Mouse (Mus musculus) cerebellum, adult 18-20 months (tissue): ENCODE measurements around the gene Crygc.

Source experiments
- DNase-seq, 2 experiments: peaks; one replicate each; pipeline ENCODE4 v3.0.0; 2021

Crygc gene

GRCm38 (mm10) chr1:65073589-65073988 is at the start of gene Crygc:
Gene Crygc, minus strand, starts transcription at chr1:65073689.
- DNase-seq: no peak

GRCm38 (mm10) chr1:65122574-65123372 is 49.3 kb upstream of the Crygc start, which contains the start of gene D630023F18Rik:
Gene D630023F18Rik, minus strand, starts transcription at chr1:65123214.
- DNase-seq: no peak

- DNase-seq: no peak
Measured at GRCm38 (mm10) chr1:65119438-65119837, 45.9 kb upstream of the Crygc start, which contains the start of gene Gm28845. Gene Gm28845, minus strand, starts transcription at chr1:65119558.

GRCm38 (mm10) chr1:65118150-65118913 is 44.8 kb upstream of the Crygc start:
- no peak for DNase-seq

- DNase-seq: no peak
Measured at GRCm38 (mm10) chr1:65113536-65114172, 40.2 kb upstream of the Crygc start.

- no peak for DNase-seq
Measured at GRCm38 (mm10) chr1:65112807-65113196, 39.3 kb upstream of the Crygc start.

- peak; percentile 67 to 76 for DNase-seq
Measured at GRCm38 (mm10) chr1:65112031-65112806, 38.7 kb upstream of the Crygc start.

GRCm38 (mm10) chr1:65109756-65110435 is 36.4 kb upstream of the Crygc start:
- DNase-seq: no peak

GRCm38 (mm10) chr1:65109196-65109595 is 35.7 kb upstream of the Crygc start:
- DNase-seq: no peak

- DNase-seq: no peak
Measured at GRCm38 (mm10) chr1:65107654-65108279, 34.3 kb upstream of the Crygc start.

GRCm38 (mm10) chr1:65103273-65103672 is 29.8 kb upstream of the Crygc start, which contains the start of gene Cryga:
Gene Cryga, minus strand, starts transcription at chr1:65103373.
- DNase-seq: no peak

GRCm38 (mm10) chr1:65096953-65097352 is 23.5 kb upstream of the Crygc start:
- DNase-seq: no peak

GRCm38 (mm10) chr1:65091566-65091965 is 18.1 kb upstream of the Crygc start:
- DNase-seq: no peak

GRCm38 (mm10) chr1:65090370-65090769 is 16.9 kb upstream of the Crygc start:
- DNase-seq: no peak

- DNase-seq: no peak
Measured at GRCm38 (mm10) chr1:65088567-65089356, 15.3 kb upstream of the Crygc start.

GRCm38 (mm10) chr1:65082188-65082587 is 8.7 kb upstream of the Crygc start, which contains the start of gene Crygb:
Gene Crygb, minus strand, starts transcription at chr1:65082288.
- DNase-seq: no peak

GRCm38 (mm10) chr1:65075607-65076006 is 2.1 kb upstream of the Crygc start:
- DNase-seq: no peak

GRCm38 (mm10) chr1:65067842-65068241 is 5.6 kb downstream of the Crygc start:
- DNase-seq: no peak

GRCm38 (mm10) chr1:65064201-65064600 is 9.3 kb downstream of the Crygc start:
- no peak for DNase-seq

- DNase-seq: no peak
Measured at GRCm38 (mm10) chr1:65063352-65063751, 10.1 kb downstream of the Crygc start, which contains the start of gene Crygd. Gene Crygd, minus strand, starts transcription at chr1:65063452.
